Mouse (Mus musculus): Measurements from ENCODE around the gene Cd6.

Gene Cd6

GRCm38 (mm10) chr19:10801906-10802305 lies 28.0 kb downstream of the Cd6 start:
- DNase-seq (ENCODE audit: low spot score in 2 of 2): no peak

DNA sequence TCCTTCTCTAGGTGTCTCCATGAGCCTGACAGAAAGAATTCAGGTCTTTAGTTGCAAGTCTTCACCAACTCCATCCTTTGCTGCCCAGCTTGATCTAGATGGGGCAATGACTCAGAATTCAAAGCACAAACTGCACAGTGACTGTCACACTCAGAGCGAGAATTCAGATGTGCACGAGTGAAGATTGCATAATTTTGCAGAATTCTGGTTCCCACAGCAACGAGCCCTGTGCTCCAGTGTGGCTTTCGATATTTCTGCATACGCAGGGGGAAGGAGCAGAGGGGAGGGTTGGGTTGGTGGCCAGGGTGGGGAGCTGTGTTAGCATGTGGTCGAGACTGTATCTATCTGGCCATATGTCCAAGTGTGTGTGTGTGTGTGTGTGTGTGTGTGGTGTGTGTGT lies 28.8 kb downstream of the Cd6 start:
- no peak for DNase-seq (ENCODE audit: low spot score in 2 of 2)

DNA sequence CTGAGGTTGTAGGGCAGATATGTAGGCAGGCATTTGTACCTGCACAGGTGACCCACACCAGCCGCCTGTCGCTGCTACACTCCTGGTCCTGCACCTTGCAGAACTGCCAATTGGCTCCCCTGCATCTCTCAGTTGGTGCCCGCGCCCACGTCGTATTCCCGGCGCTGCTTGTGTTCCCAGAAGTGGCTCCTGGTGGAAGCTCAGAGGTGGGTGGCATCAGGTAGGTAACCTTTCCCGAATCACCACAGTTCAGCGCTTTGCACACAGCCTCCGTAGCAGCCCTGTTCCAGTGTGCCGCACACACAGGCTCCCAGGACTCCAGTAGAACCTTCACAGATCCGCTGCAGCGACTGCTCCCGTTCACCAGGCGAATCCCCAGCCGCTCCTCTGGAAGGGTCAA lies 30.7 kb downstream of the Cd6 start:
- no peak for DNase-seq (ENCODE audit: low spot score in 2 of 2)

GRCm38 (mm10) chr19:10798576-10798975 lies 31.3 kb downstream of the Cd6 start:
- DNase-seq (ENCODE audit: low spot score in 2 of 2): no peak

DNA sequence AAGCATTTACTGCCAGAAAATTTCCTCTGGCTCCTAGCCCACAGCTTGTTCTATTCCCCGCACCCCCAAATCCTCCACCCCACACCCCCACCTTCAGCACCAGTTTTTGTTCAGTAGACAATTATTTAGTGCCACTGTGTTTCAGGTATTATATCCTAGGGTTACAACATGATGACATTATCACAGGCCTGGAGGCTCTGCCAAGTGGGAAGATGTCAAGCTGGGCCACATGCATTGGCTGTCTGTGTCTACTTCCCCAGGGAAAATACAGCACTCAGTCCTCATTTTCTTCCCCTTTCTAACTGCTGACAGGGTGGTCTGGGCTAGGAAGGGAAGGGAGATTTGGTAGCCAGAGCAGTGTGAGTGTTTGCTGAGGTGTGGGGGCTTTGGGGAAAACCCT lies 34.9 kb downstream of the Cd6 start:
- DNase-seq (ENCODE audit: low spot score in 2 of 2): no peak

- DNase-seq (ENCODE audit: low spot score in 2 of 2): no peak
These were observed 36.8 kb downstream of the Cd6 start for GRCm38 (mm10) chr19:10793044-10793443.

GRCm38 (mm10) chr19:10790323-10790722 lies 39.5 kb downstream of the Cd6 start:
- DNase-seq (ENCODE audit: low spot score in 2 of 2): no peak

GRCm38 (mm10) chr19:10788242-10788641 lies 41.6 kb downstream of the Cd6 start:
- DNase-seq (ENCODE audit: low spot score in 2 of 2): no peak

DNA sequence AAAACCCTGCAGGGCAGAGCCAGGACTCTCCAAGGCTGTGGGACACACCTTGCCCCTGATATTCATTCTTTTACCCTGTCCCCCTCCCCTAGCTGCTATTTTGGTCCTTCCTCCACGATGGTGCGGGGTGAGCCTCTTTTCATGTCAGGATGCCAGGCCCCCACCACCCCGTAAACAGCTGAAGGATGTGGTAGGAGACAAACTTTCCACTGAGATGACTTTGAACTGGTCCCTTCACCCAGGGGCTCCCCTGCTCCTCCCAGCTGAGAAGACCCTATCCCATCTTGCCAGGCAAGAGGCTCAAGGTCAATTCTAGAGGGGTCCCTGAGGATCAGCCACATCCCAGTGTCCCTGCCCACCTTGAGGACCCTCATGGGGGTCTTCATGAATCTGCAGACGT lies 42.5 kb downstream of the Cd6 start:
- no peak for DNase-seq (ENCODE audit: low spot score in 2 of 2)

- DNase-seq (ENCODE audit: low spot score in 2 of 2): peak in 1 of 2 experiments; percentile 65
These were observed 43.1 kb downstream of the Cd6 start for GRCm38 (mm10) chr19:10786753-10787152.

GRCm38 (mm10) chr19:10784796-10785459 lies 44.9 kb downstream of the Cd6 start:
- DNase-seq (ENCODE audit: low spot score in 2 of 2): no peak

- DNase-seq (ENCODE audit: low spot score in 2 of 2): no peak
These were observed 45.8 kb downstream of the Cd6 start for GRCm38 (mm10) chr19:10784061-10784460.

- no peak for DNase-seq (ENCODE audit: low spot score in 2 of 2)
These were observed 46.7 kb downstream of the Cd6 start for GRCm38 (mm10) chr19:10783168-10783567.

GRCm38 (mm10) chr19:10781641-10782040 lies 48.2 kb downstream of the Cd6 start:
- no peak for DNase-seq (ENCODE audit: low spot score in 2 of 2)

DNA sequence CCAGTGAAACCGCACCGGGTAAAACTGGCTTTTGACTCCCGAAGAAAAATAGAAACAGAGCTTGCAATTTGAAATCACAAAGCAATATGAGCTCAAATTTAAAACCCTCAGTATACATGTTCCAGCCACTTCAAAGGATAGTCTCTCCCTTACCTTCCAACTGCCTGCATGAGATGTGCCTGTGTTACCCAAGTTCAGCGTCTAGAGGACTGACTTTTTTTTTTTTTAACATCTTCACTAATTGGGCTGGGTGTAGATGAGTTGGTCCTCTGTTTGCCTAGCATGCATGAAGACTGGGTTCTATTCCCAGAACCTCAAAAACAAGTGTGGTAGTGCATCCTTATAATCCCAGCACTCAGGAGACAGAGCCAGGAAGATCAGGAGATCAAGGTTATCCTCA lies 53.0 kb downstream of the Cd6 start:
- no peak for DNase-seq (ENCODE audit: low spot score in 2 of 2)

- no peak for DNase-seq (ENCODE audit: low spot score in 2 of 2)
These were observed 55.7 kb downstream of the Cd6 start for GRCm38 (mm10) chr19:10774141-10774540.

- no peak for DNase-seq (ENCODE audit: low spot score in 2 of 2)
These were observed 56.5 kb downstream of the Cd6 start for GRCm38 (mm10) chr19:10773384-10773783.

- no peak for DNase-seq (ENCODE audit: low spot score in 2 of 2)
These were observed 57.0 kb downstream of the Cd6 start for GRCm38 (mm10) chr19:10772866-10773265.

DNA sequence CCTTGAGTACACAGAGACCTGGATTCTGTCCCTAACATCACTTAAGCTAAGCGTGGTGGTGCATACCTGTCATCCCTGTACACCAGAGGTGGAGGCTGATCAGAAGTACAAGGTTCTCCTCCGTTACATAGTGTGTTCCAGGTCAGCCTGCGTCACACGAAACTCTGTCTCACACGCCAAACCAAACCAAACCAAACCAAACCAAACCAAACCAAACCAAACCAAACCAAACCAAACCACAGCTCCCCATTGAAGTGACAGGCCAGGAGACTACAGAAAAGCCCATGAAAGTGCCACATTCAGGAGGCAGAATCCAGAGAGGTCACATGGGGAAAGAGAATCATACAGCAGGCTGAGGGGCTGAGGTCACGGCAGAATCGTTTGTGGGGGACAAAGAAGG lies 57.9 kb downstream of the Cd6 start:
- no peak for DNase-seq (ENCODE audit: low spot score in 2 of 2)

- DNase-seq (ENCODE audit: low spot score in 2 of 2): no peak
These were observed 60.2 kb downstream of the Cd6 start for GRCm38 (mm10) chr19:10769429-10770195.

GRCm38 (mm10) chr19:10768694-10769428 lies 61.0 kb downstream of the Cd6 start:
- DNase-seq (ENCODE audit: low spot score in 2 of 2): no peak

- no peak for DNase-seq (ENCODE audit: low spot score in 2 of 2)
These were observed 62.2 kb downstream of the Cd6 start for GRCm38 (mm10) chr19:10767631-10768030.
